Mouse (Mus musculus) gastrocnemius, postnatal 25 days (tissue): ENCODE measurements at regions not wholly inside any gene's neighbourhood (a gene's known extent, or its start where the extent isn't known, plus 50 kb on each side); places are given as distances from the start of the nearest gene placed in this dataset.

Experiments
- DNase-seq: peaks from one replicate; pipeline ENCODE4 v3.0.0; 2022

DNA sequence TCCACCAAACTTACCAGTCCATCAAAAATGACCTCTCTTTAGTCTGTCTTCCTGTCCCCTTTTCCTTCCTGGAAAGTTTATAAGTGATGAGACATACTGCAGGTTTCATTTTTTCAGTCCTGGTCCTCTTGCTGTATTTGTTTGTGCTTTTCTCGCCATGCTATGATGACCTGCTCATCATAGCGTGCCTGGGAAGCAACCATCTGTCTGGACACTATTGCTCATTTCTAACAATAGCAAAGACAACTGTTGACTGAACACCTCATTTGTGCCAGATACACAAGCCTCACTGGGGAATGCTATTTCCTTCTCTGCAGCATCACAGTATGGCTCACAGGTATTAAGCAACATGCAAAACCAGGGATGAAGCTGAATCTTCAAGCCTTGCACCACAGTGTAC is 85.2 kb upstream of the Cdkn2b start:
- no peak for DNase-seq

DNA sequence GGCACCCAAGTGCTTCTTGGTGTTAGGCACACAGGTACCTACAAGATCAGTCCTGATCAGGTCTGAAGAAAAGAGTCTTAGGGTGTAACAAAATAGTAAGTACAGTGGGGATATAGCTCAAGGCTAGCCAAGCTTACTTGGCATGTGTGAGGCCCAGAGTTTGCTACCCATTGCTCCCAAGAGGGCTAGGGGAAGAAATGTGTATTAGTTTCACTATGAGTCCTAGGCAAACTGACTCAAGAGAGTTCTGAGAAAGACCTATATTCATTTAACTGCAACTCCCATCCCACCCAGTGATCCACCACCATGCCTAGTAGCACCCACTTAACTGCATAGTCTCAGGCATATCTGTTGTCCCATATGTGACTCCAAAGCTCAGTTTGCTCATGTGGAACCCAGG is 84.5 kb upstream of the Cdkn2b start:
- DNase-seq: no peak

DNA sequence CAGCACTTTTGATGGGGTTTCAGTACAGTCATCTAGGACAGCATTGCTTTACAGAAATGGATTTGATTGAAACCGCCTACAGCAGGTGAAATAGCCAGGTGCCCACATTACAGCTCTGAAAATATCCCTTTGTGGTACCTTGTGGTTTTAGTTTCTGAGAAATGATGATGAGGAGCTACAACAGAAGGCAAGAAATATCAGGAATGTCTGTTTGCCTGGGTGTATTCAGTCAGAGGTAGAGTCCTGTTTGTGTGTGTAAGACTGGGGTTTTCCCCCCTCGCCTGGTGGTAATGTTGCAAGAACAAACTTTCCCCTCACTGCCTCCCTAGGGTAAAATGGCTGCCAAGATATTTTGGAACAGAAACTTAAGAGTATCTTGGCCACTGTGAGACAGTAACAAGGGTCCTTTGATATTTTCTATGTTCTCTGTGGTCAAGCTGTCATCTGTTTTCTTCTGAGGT is 82.4 kb upstream of the Cdkn2b start:
- no peak for DNase-seq

DNA sequence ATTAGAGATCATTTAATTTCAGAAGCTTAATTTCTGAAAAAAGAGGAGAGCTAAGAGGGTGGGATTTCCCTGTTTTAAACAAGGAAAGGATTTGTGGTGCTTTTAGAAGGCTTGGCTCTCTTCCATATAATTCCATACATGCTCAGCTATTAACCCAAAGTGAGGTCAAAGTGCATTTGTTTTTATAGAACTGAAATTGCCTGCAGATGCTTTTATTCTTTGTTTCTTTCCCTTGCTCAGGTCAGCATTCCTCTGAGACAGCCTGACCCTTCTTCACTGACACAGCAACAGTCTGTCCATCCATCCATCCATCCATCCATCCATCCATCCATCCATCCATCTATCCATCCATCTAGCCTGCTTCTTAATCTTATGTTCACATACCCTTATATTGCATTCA is 82.0 kb upstream of the Cdkn2b start:
- no peak for DNase-seq

DNA sequence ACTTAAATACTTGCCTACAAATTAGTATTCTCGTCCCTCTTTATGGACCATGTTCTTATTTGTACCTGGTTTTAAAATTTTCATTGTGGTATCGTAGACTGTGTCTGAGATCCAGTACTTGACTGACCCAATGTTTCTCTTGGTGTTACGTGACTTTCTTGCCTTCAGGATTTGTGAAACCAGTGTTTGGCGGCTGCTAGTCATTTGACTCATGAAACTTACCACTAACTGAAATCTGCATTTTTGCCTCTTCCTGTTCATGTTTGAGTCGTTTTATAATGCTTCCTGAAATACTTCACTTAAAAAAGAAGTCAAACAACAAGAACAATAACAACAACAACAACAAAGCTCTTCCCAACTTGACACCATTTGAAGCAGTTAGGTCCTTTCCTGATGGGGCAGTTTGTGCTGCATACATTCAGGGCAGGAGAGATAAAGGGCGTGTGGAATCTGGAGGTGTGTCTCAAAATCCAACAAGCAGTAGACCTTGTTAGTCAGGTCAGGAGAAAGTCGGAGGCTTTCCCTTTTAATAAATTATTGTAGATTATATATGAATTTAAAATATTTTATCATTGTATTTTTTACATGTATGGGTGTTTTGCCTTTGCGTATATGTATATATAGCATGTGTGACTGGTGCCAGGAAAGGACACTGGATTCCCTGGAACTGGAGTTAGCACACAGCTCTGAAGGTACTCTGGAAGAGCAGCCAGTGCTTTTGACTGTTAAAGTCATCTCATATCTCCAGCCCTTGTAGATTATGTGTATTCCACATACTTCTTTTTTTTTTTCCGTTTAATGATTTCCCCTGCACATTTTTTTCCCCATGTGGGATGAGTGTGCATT is 80.8 kb upstream of the Cdkn2b start:
- no peak for DNase-seq

DNA sequence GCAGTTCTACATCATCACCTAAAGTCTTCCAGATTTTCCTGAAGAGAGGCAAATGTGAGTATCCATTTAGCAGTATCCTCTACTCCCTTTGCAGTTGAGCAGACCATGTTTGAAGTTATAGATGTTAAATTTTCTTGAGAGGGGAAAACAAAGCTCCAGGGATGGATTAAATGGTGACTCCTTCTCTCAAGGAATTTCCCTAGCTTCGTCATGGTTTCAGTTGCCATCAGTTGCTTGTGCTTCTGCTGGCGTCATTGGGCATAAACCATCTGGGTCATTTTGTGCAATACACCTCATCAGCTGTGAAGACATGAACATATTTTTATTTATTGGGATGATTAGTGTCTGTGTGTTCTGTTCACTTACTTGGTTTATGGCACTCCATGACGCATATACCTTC is 72.7 kb upstream of the Cdkn2b start:
- no peak for DNase-seq

DNA sequence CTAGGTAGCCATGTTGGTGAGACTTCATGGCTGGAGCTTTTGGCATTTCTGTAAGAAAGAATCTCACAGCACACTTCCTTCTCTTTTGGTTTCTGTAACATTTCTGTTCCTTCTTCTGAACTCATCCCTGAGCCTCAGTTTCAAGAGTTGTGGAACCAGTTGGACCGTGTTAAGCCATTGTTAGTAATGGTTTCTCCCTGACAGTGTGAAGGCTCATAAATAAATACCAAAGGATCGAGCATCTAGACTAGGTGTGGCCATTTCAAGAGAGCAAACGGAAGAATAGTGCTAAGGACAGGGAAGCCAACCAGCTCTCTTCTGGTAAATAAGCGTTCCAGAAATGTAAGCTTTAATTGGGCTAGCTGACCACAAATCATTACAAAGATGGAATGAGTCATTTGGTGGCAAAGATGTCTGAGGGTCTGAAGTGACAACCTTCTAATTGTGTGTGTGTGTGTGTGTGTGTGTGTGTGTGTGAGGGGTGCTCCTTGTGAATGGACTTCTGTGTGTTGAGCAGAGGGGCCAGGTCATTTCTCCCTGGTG is 71.7 kb upstream of the Cdkn2b start:
- DNase-seq: no peak

DNA sequence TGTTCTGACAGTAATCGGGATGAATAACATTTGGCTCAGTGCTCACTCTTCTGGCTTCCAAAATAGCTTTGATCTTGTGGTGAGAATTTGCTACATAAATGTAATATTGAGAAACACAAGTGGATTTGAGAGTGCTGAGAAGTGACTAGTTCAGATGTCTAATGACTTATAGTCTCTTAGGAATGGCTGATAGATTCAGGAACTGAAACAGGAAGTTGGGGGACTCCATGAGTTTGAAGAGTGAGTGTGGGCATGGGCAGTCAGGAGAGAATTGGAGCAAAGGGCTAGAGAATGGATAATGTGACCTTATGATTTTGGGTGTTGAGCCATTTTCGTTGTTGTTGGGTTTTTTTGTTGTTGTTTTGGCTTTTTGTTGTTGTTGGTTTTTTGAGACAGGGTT is 70.9 kb upstream of the Cdkn2b start:
- no peak for DNase-seq

DNA sequence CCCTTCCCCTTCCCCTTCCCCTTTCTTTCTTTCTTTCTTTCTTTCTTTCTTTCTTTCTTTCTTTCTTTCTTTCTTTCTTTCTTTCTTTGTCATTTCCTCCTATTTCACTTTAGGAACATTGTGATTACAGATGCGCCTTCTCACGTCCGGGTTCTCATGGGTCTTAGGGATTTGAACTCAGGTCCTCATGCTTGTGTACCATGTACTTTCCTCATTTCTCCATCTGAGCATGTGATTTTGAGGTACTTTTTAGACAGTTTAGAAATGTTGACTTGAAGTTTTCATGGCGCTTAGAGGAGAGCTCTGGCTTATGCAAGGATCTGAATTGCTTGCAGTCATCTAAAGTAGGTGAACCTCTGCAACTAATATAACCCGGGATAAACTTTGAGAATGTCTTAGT is 70.2 kb upstream of the Cdkn2b start:
- no peak for DNase-seq

DNA sequence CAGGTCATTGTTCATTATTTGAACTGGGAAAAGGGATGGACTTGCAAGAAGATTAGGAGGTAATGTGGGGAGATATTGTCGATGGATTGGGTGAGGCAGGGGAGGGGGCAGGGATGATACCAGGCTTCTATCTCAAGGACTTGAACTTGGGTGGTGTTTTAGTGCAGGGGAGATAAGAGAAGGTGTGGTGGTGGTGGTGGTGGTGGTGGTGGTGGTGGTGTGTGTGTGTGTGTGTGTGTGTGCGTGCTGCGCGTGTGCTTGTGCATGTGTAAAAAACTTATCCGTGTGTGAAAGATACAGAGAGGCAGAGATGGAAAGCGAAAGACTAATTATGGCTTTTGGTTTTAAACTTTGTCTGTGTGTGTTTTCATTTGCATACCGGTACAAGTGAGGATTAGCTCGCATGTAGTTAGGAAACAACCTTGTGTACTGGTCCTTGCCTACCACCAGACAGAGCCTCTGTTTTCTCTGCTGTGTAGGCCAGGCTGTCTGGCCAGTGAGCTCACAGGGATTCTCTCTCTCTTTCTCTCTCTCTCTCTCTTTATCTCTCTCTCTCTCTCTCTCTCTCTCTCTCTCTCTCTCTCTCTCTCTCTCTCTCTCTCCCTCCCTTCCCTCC is 69.6 kb upstream of the Cdkn2b start:
- no peak for DNase-seq

DNA sequence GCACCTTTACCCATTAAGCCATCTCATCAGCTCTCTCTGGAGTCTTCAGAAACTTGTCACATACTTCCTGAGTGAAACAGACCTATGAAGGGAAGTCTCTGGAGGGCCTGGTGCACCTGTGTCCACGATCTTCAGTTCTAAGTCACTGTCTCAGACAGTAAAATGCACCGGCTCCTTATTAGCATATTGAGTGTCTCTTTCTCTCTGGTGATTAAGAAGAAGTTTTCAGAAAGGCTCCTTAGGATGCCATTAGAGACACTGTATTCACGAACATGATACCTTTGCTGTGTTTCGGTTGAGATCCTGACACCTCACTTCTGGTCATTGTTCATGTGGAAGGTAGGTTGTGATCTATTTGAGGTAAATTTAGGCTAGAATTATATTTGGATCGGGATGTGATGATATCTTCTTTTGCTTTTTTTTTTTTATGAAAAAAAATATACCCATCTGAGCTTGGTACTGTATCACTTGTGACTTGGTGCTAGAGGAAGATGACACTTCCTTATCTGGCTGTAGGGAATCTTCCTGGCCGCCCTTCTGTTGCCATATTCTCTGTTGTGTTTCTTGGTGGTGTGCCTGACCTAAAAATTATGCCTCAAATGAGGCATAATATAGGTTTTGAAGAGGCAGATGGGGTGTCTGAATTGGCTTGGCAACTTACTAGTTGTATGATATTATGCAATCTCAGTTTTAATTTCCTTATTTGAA is 68.9 kb upstream of the Cdkn2b start:
- DNase-seq: no peak

DNA sequence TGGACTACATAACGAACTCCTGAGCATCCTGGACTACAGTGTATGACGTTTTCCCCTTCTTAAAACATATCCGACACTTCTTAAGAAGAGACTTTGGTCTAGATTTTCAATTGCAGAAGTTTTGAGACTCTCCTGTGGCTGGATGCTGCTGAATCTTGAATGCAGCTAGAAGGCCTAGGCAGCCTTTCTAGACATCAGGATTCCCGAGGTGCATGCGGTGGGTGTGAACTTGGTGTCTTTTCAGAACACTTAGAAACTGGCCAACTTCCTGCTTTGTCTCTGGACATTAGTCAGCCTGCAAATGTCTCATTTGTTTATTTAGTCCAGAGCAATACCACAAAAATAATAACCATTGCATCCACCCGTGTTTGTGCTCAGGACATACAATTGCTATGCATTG is 61.8 kb upstream of the Cdkn2b start:
- DNase-seq: no peak

DNA sequence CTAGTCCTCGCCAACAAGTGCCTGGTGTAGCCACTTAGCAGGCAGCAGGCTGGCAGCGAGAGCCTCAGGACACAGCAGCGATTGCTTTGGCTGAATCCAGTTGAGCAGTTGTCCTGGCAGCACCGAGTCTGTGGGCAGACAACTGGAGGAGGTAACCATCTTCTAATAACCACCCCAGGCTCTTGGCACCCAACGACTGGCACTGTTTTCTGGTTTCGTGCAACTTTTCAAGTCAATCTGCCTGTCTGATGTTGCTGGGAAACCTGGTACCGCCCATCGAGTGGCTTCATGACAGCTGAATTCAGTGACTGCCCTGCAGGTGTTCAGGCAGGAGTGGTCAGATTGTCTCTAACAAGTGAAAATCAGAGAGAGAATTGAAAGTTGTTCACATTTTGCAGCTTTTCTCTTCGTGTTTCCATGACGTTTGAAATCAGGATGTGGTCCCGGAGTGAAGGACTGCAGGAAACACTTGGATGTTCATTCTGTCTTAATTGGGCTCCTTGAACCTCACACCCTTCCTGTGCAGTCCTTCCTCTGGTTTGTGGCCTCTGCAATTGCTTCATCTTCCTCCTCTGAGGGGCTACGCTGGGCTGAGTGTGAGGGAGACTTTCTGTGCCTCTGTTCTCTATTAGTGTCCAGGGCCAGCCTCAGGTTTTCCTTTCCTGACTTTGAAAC is 58.1 kb upstream of the Cdkn2b start:
- no peak for DNase-seq

DNA sequence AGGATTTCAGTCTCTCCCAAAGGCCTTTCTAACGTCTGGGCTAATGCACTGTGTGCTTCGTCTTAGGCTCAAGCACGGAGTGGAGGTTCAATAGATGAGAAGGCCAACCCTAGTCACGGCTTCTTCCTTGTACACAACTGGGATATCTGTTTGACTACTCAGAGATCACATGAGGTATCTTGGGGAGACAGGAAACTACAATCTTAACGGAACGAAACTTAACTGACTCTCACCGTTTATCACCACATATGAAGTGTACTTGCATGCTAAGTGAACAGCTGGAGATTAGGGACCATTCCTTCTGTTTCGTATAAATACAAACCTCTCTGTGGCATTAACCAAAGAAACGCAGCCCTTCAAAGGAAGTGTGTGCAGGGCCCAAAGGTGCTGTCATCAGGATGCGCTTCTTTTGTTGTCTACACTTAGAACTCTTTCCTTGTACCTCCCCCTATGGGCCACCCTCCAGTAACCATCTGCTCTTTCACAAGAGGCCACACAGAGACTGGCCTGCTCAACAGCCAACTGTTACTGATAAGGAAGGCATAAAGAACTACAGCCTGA is 55.8 kb upstream of the Cdkn2b start:
- DNase-seq: no peak

DNA sequence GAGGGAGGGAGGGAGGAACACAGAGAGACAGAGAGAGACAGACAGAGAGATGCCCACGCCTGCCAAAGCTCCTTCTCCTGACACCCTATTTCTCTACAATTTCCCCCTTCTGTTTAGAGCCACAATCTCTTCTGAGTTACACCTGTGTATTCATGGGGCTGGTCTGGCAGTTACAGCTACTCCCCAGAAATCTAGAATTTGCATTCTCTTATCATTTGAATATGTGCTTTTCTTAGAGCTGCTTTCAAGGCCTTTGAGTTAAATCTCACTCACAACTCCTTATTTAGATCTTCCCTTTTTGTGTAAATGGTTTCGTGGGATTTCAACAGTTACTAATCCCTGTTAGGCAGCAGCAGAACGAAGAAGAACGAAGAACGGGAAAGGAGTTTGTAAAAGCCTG is 55.0 kb upstream of the Cdkn2b start:
- DNase-seq: no peak

DNA sequence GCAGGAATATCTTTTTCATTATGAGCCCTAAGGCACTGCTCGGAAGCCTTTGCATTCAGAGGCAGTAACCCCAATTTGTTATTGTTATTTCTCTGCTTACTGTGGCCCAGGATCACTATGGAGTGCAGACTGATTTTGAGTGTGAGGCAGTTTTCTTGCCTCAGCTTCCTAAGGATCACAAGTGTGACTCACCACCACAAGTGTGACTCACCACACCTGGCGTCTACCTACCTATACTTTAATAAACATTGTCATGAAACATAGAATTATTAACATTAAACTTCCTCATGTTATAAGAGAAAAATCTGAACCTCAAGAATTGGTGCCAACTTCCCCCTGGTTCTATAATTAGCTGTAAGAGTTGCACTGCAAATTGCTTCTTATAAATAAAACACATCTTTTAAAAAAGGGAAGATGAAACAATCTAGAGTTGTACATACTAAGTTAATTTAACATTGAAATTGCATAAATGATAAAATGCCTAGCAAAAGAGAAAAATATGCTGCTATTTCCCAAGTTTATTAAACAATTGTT is 52.4 kb upstream of the Cdkn2b start:
- no peak for DNase-seq

DNA sequence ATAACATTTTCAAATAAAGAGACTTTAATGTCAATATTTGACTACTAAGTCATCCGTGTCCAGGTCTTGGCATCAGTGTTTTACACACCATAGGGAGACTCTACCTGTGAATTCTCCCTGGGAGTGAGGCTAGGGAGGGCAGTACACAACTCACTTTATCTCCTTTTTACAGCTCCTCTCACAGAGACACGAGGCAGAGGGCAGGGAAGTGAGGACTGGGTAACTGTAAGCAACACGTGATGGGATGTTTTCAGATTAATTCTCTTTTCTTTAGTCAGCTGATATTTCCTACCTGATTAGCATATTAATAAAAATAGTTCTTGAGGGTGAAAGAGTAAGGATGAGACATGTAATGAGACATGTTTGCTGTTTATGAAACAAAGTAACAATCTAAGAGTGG is 51.8 kb upstream of the Cdkn2b start:
- no peak for DNase-seq

DNA sequence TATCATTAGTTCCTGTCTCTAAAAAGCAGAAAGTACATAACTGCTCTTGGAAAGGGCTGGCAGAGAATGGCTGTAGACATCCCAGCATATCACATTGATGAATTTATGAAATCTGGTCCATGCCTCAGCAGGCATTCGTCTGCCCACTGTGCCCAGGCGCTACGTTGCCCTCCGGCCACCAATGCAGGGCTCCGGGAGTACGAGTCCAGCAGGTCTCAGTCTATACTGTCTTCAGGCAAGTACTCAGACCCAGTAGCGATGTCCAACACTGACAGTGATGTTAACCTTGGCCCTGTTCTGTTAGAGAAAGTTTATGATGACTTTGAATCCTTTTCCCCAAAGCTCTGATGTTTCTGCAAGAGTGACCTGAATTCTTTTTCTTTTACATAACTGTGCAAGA is 50.5 kb upstream of the Cdkn2b start:
- no peak for DNase-seq
